In genomic region chr10:12853196-12853620, GRCm38 (mm10) we compare ENCODE assay signal across 15 mouse cellular contexts. TPM values are rescaled to one million over a fixed set of nuclear protein-coding genes. Genes with fewer than 3 reads are reported as not detected.
DNase-seq lines count a peak whose midpoint lies in the region; ATAC-seq and TF ChIP-seq lines count a peak whose summit lies in the region.
"Had no signal": no experiment of that assay in that cellular context is flagged by ENCODE, and none has a peak within 500 bp of the region (broad histone marks: within the 10 kb centered on the region; RNA-seq: fewer than 3 reads in every experiment).

No protein-coding gene starts in this region.

- WGBS in heart, embryonic 16.5 days = 65% methylated on average over 7 of the region's 7 CpGs
- 53% methylated on average over 7 of the region's 7 CpGs for WGBS in liver, postnatal 0 days (ENCODE audit: insufficient replicate concordance)
- 81% methylated on average over 7 of the region's 7 CpGs for WGBS in forebrain, embryonic 11.5 days

- H3K4me2 ChIP-seq in heart, embryonic 16.5 days (ENCODE audit: low read depth, low read length) = no peak overlapping the region
- H3K4me2 ChIP-seq in liver, postnatal 0 days (ENCODE audit: low read depth, low read length) = peak overlapping the region; percentile 38
- no peak overlapping the region for H3K4me2 ChIP-seq in forebrain, embryonic 11.5 days (ENCODE audit: low read depth, low read length, severe bottlenecking)
- H3K4me2 ChIP-seq: embryonic facial prominence, embryonic 15.5 days; forebrain, embryonic 15.5 days; limb, embryonic 12.5 days; midbrain, embryonic 12.5 days had no signal

- H3K4me3 ChIP-seq in heart, embryonic 16.5 days (ENCODE audit: low read length) = no peak overlapping the region
- no peak overlapping the region for H3K4me3 ChIP-seq in liver, postnatal 0 days (ENCODE audit: low read depth, low read length)
- no peak overlapping the region for H3K4me3 ChIP-seq in forebrain, embryonic 11.5 days (ENCODE audit: low read depth, low read length)
- H3K4me3 ChIP-seq: embryonic facial prominence, embryonic 15.5 days; forebrain, embryonic 15.5 days; limb, embryonic 12.5 days; midbrain, embryonic 12.5 days had no signal

- H3K27ac ChIP-seq in heart, embryonic 16.5 days (ENCODE audit: low read length) = peak overlapping the region; percentile 4; the same call in 1 of the 2 replicates
- H3K27ac ChIP-seq in liver, postnatal 0 days (ENCODE audit: low read depth) = peak overlapping the region; percentile 5; the same call in 1 of the 2 replicates
- no peak overlapping the region for H3K27ac ChIP-seq in forebrain, embryonic 11.5 days (ENCODE audit: low read depth, low read length)
- H3K27ac ChIP-seq: embryonic facial prominence, embryonic 15.5 days; forebrain, embryonic 15.5 days; limb, embryonic 12.5 days; midbrain, embryonic 12.5 days had no signal

- H3K36me3 ChIP-seq in heart, embryonic 16.5 days (ENCODE audit: control insufficient read depth, insufficient read depth) = 0 out of 2 replicates have a peak, but pooled peaks cover 3% of the 10 kb centered on the region
- no peaks in the 10 kb centered on the region for H3K36me3 ChIP-seq in liver, postnatal 0 days (replicated peaks; ENCODE audit: insufficient read depth, low read length)
- no peaks in the 10 kb centered on the region for H3K36me3 ChIP-seq in forebrain, embryonic 11.5 days (ENCODE audit: control insufficient read depth, insufficient read depth, low read length)
- H3K36me3 ChIP-seq: forebrain, embryonic 15.5 days; limb, embryonic 12.5 days; midbrain, embryonic 12.5 days had no signal

- DNase-seq in adrenal gland, postnatal 10 days = peak; percentile 39
- no peak for DNase-seq in adrenal gland, postnatal 4 days (ENCODE audit: low spot score in 2 of 2)
- peak; percentile 21 for DNase-seq in kidney, adult 18-20 months
- no peak for DNase-seq in kidney, adult 11 months
- DNase-seq in liver, postnatal 0 days = no peak
- no peak for DNase-seq in forebrain, embryonic 11.5 days (ENCODE audit: low spot score)
- no peak for DNase-seq in frontal cortex, postnatal 10 days (ENCODE audit: low spot score in 2 of 2)
- DNase-seq: gastrocnemius, postnatal 25 days; layer of hippocampus, postnatal 36 days; lung, postnatal 14 days had no signal

- no peak overlapping the region for H3K9ac ChIP-seq in heart, embryonic 16.5 days (ENCODE audit: low read length)
- H3K9ac ChIP-seq in liver, postnatal 0 days (replicated peaks) = peak overlapping the region; percentile 7; the same call in 1 of the 2 replicates
- H3K9ac ChIP-seq in forebrain, embryonic 11.5 days (ENCODE audit: low read length) = no peak overlapping the region
- H3K9ac ChIP-seq: embryonic facial prominence, embryonic 15.5 days; forebrain, embryonic 15.5 days; limb, embryonic 12.5 days; midbrain, embryonic 12.5 days had no signal

- peaks cover 29% of the 10 kb centered on the region for H3K4me1 ChIP-seq in heart, embryonic 16.5 days (ENCODE audit: control insufficient read depth, insufficient read depth, low read length)
- H3K4me1 ChIP-seq in liver, postnatal 0 days (ENCODE audit: insufficient read depth) = peaks cover 11% of the 10 kb centered on the region; the same call in 1 of the 2 replicates
- H3K4me1 ChIP-seq in forebrain, embryonic 11.5 days (replicated peaks; ENCODE audit: control insufficient read depth, insufficient read depth, low read length) = no peaks in the 10 kb centered on the region
- H3K4me1 ChIP-seq: forebrain, embryonic 15.5 days; midbrain, embryonic 12.5 days had no signal

- no peak for TF ChIP-seq EP300 in liver, postnatal 0 days (IDR thresholded peaks at IDR 0.05; ENCODE audit: low read depth)

- H3K27me3 ChIP-seq in heart, embryonic 16.5 days (ENCODE audit: control insufficient read depth, insufficient read depth, low read length) = no peaks in the 10 kb centered on the region
- H3K27me3 ChIP-seq in liver, postnatal 0 days (ENCODE audit: insufficient read depth, low read length) = no peaks in the 10 kb centered on the region
- no peaks in the 10 kb centered on the region for H3K27me3 ChIP-seq in forebrain, embryonic 11.5 days (ENCODE audit: control insufficient read depth, insufficient read depth, low read length)
- H3K27me3 ChIP-seq: embryonic facial prominence, embryonic 15.5 days; forebrain, embryonic 15.5 days; limb, embryonic 12.5 days; midbrain, embryonic 12.5 days had no signal

- no peak for ATAC-seq in heart, embryonic 16.5 days (replicated peaks; ENCODE audit: extremely low read depth, insufficient read depth, low FRiP score)
- ATAC-seq in liver, postnatal 0 days = no peak
- ATAC-seq in forebrain, embryonic 11.5 days (replicated peaks; ENCODE audit: low FRiP score) = no peak
- ATAC-seq: forebrain, embryonic 15.5 days had no signal

- no peaks in the 10 kb centered on the region for H3K9me3 ChIP-seq in heart, embryonic 16.5 days (replicated peaks; ENCODE audit: control insufficient read depth, low read length)
- no peaks in the 10 kb centered on the region for H3K9me3 ChIP-seq in liver, postnatal 0 days (ENCODE audit: low read length)
- H3K9me3 ChIP-seq in forebrain, embryonic 11.5 days (ENCODE audit: control insufficient read depth, low read length) = no peaks in the 10 kb centered on the region
- H3K9me3 ChIP-seq: embryonic facial prominence, embryonic 15.5 days; forebrain, embryonic 15.5 days; limb, embryonic 12.5 days; midbrain, embryonic 12.5 days had no signal

- TF ChIP-seq CTCF in liver, postnatal 0 days (IDR thresholded peaks at IDR 0.05; ENCODE audit: low read depth) = no peak

RNA-seq across cellular contexts. Expression of gene Utrn, which starts 16.0 kb away (rescaled TPM):
- 10 to 100 TPM; 68.5 to 96.0 TPM for total RNA-seq in adrenal gland, postnatal 10 days (2021)
- 100 to 1,000 TPM in 1 of 2 experiments, 10 to 100 TPM in 1; 91.1 to 101 TPM for total RNA-seq in adrenal gland, postnatal 4 days (2021)
- polyA plus RNA-seq in heart, embryonic 16.5 days (2015; fragmentation: Nextera tagmentation; extraction: Ambion mirVana) = 65.7 and 66.8 TPM in 2 replicates
- 8.0 and 9.7 TPM in 2 replicates for polyA plus RNA-seq in liver, postnatal 0 days (2015; fragmentation: Nextera tagmentation; extraction: Ambion mirVana)
- 44.3 and 49.7 TPM in 2 replicates for polyA plus RNA-seq in forebrain, embryonic 11.5 days (2014; fragmentation: Nextera tagmentation; extraction: Ambion mirVana)

Comparison
In these comparisons a context has a peak if more than half of its experiments do, and no peak if none do; other contexts are left out.
1. DNase-seq: peak in adrenal gland, postnatal 10 days (single experiment) and kidney, adult 18-20 months (single experiment); none in adrenal gland, postnatal 4 days (0 of 2), kidney, adult 11 months (single experiment), liver, postnatal 0 days (single experiment), forebrain, embryonic 11.5 days (single experiment) and frontal cortex, postnatal 10 days (0 of 2).